Mouse (Mus musculus) CH12.LX (cell line): ENCODE results near the gene Fam186a.

Experiments
- CTCF ChIP-seq, 2 experiments: IDR thresholded peaks in 1 of 2; conservative IDR thresholded peaks in 1 of 2; 2 replicates each; pipeline ENCODE4 v1.5.1; 2011 to 2012; ENCODE audit warnings: low read depth in 2 of 2, low read length in 2 of 2, improper control_type of control experiment in 1 of 2, inconsistent platforms in 1 of 2, mild to moderate bottlenecking in 1 of 2, moderate library complexity in 1 of 2
- EP300 ChIP-seq: IDR thresholded peaks from 2 replicates; pipeline ENCODE4 v1.6.1; 2011; ENCODE audit warnings: low read length, improper control_type of control experiment
- TCF12 ChIP-seq: IDR thresholded peaks from 2 replicates; pipeline ENCODE4 v1.6.1; 2014; ENCODE audit warnings: low read depth, mild to moderate bottlenecking, inconsistent platforms, low read length, improper control_type of control experiment
- UBTF ChIP-seq: IDR thresholded peaks from 2 replicates; pipeline ENCODE4 v1.6.1; 2012; ENCODE audit warnings: low read depth, mild to moderate bottlenecking, inconsistent platforms, low read length, improper control_type of control experiment, moderate library complexity
- ZC3H11A ChIP-seq: IDR thresholded peaks from 2 replicates; pipeline ENCODE4 v1.6.1; 2012; ENCODE audit warnings: low read depth, mild to moderate bottlenecking, inconsistent platforms, low read length, improper control_type of control experiment
- ZNF384 ChIP-seq: IDR thresholded peaks from 2 replicates; pipeline ENCODE4 v1.6.1; 2012; ENCODE audit warnings: low read depth, low read length, improper control_type of control experiment, inconsistent platforms

DNA sequence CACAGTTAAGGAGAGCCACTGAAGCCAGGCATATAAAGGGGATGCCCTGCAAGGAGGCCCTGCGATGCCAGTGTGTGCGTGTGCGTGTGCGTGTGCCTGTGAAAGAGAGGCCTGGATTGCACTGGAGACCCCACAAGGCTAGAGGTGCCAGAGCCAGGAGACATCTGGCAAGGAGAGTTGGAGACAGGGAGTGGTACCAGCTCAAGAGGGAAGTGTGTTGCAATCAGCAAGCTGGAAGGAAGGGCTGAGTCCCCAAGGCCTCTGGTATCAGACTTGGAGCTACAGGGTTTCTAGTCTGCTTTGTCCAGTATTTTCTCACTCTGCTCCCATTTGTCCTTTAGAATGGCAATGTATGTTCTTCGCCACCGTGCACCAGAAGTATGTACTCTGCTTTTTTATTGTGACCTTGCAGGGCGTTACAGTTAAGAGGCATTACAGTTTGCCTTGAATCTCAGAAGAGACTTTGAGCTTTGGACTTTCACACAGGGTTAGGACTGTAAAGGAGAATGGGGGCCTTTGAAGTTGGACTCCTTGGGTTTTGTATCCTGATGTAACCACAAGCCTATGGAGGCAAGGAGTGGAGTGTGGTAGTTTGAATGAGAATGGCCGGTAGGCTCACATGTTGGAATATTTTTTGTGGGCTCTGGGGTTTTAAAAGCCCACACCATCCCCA, 1.6 kb downstream of the Fam186a start:
- TF ChIP-seq CTCF (conservative IDR thresholded peaks at IDR 0.05 in 1 of 2, IDR thresholded peaks at IDR 0.05 in 1 of 2; ENCODE audit: low read depth in 2 of 2, low read length in 2 of 2) (no peak), EP300 (no peak), ZNF384 (no peak), TCF12 (no peak), UBTF (no peak), ZC3H11A (no peak)
